Mouse (Mus musculus) spleen, embryonic (tissue): ENCODE measurements at regions not wholly inside any gene's neighbourhood (a gene's known extent, or its start where the extent isn't known, plus 50 kb on each side); places are given as distances from the start of the nearest gene placed in this dataset.

Source experiments
- CTCF ChIA-PET: fragments of 350-600 bp; sonication (Branson Sonifier 250); formaldehyde crosslinking; loops from one replicate; lab custom pipeline; 2022; lab: Charles Lee

DNA sequence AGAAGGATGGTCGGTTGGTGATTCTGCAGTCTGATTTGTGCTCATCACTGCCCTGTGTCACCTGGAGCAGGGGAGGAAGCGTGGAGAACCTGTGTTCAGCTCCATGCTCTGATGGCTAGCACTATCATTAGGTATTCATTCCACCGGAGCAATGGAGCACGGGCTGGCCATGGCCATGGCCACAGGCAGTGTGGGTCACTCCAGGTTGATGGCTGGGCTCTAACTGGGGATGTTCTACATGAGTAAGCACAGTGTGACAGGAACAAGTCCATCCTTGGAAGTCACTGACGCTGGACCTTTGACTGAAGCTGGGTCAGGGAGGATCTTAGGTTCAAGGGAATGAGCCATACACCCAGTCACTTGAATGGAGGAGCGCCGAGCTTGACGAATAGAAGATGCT lies 154.7 kb downstream of the Zfp281 start:
- CTCF ChIA-PET: no interaction called here

GRCm38 (mm10) chr1:136781561-136782025 lies 156.9 kb downstream of the Zfp281 start:
- CTCF ChIA-PET: interaction anchor here (0.6 kb wide), 1 partner anchor 9 kb away, joined by 3 read pairs; no protein-coding TSS in a partner anchor

GRCm38 (mm10) chr1:136782261-136782660 lies 157.6 kb downstream of the Zfp281 start:
- CTCF ChIA-PET: no interaction called here

DNA sequence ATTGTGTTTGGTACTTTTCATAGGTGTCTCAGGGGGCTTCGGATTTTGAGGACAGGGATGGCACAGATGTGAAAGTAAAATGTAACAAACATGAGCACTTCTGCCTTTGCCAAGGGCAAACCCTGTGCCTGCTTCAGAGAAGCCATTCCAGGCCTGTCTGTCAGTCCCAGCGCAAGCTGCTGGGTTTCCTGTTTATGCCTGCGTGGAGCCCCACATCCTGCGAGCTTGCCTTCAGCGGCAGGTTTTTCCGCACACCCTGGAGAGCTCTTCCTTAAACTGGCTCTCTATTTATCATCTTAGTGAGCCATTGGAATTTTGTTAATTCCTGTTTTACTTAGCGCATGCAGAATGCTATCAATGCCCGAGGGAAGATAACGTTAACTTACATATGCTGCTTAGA lies 159.5 kb downstream of the Zfp281 start:
- CTCF ChIA-PET: no interaction called here

- CTCF ChIA-PET: no interaction called here
Measured at GRCm38 (mm10) chr1:136788979-136789513, 164.3 kb downstream of the Zfp281 start.

GRCm38 (mm10) chr1:136791641-136792040 lies 166.9 kb downstream of the Zfp281 start:
- CTCF ChIA-PET: no interaction called here
